Mouse (Mus musculus) embryonic facial prominence, embryonic 12.5 days (tissue): ENCODE measurements at regions not wholly inside any gene's neighbourhood (a gene's known extent, or its start where the extent isn't known, plus 50 kb on each side); places are given as distances from the start of the nearest gene placed in this dataset.
A peak's percentile ranks its signal among the peaks of the same experiment; 100 is the strongest.

Source experiments
- ATAC-seq: fragments of 200-750 bp; cut with Nextera tagmentation; 2 replicates; pipeline ENCODE4 v1.8.0; 2017; ENCODE audit not compliant: insufficient number of reproducible peaks, insufficient read depth, low FRiP score, low TSS enrichment
- H3K27ac ChIP-seq: fragments of 300-500 bp; sonication (generic); 2 replicates; pipeline ENCODE4 v1.5.1; 2016; ENCODE audit warnings: mild to moderate bottlenecking
- H3K27me3 ChIP-seq: fragments of 300-500 bp; sonication (generic); 2 replicates; pipeline ENCODE4 v1.6.1; 2016; ENCODE audit warnings: mild to moderate bottlenecking, moderate library complexity
- H3K36me3 ChIP-seq: fragments of 300-500 bp; sonication (generic); 2 replicates; pipeline ENCODE4 v1.6.1; 2016; ENCODE audit warnings: mild to moderate bottlenecking
- H3K4me1 ChIP-seq: fragments of 300-500 bp; sonication (generic); 2 replicates; pipeline ENCODE4 v1.6.1; 2016
- H3K4me2 ChIP-seq: fragments of 300-500 bp; sonication (generic); replicated peaks from 2 replicates; pipeline ENCODE4 v1.6.1; 2016; ENCODE audit warnings: mild to moderate bottlenecking, moderate library complexity
- H3K4me3 ChIP-seq: fragments of 300-500 bp; sonication (generic); 2 replicates; pipeline ENCODE4 v1.5.1; 2016; ENCODE audit warnings: mild to moderate bottlenecking
- H3K9ac ChIP-seq: fragments of 300-500 bp; sonication (generic); 2 replicates; pipeline ENCODE4 v1.6.1; 2016; ENCODE audit warnings: mild to moderate bottlenecking, moderate library complexity
- H3K9me3 ChIP-seq: fragments of 300-500 bp; sonication (generic); 2 replicates; pipeline ENCODE4 v1.6.1; 2016; ENCODE audit warnings: mild to moderate bottlenecking, moderate library complexity
- whole genome bisulfite sequencing: fragments of 180-500 bp; shearing (Covaris S2); methylation state at CpG from one replicate; pipeline ENCODE4 v1.1.7; 2016; 5-methylcytosine and 5-hydroxymethylcytosine counted together

DNA sequence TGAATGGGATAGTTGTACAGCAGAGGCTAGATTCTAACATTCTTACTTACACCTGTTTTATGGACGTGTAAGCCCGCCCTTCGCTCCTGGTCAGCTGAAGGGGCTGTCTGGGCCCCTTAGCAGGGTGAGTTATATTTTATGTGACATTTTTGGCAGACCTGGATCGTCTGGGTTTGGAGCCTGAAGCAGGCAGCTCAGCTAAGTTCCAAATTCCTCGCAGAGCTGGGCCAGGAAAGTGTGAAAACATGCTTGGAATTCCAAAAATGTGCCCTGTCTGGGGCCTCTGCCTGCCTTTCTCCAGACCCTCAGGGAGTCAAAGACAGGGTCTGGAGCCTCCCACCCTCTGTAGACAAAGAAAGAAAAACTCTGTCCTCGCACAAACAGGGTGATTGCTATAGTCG lies 51.1 kb upstream of the Hs6st1 start:
- peak; percentile 82 for ATAC-seq
- H3K4me1 ChIP-seq: peaks cover 18% of the 10 kb centered on the region
- WGBS: 6% methylated on average over 7 of the region's 7 CpGs
- peak overlapping the region; percentile 78 for H3K27ac ChIP-seq
- H3K27me3 ChIP-seq: no peaks in the 10 kb centered on the region
- H3K4me2 ChIP-seq: peak overlapping the region; percentile 12
- H3K36me3 ChIP-seq: no peaks in the 10 kb centered on the region
- no peak overlapping the region for H3K4me3 ChIP-seq
- H3K9me3 ChIP-seq: no peaks in the 10 kb centered on the region
- no peak overlapping the region for H3K9ac ChIP-seq

DNA sequence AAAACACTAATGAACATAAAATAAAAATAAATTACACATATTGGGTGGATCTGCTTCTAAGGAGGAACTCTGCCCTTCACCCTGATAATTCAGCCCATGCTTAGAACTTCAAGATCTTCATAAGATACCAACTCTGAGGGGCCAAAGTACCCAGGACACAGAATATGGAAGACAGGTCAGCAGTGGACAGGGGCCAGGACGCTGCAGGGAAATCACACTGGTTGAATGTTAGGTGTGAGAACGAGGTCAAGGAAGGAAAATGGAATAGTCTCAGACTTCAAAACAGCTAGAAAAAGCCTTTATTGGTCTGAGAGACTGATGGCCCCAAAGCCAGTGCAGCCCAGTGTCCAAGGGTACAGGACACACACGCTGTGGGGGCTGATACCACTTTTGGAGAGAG lies 50.5 kb upstream of the Hs6st1 start:
- Histone ChIP-seq H3K4me2 (peak overlapping the region; percentile 12; the same call in 1 of the 2 replicates), H3K4me1 (peaks cover 18% of the 10 kb centered on the region), H3K9ac (no peak overlapping the region), H3K27ac (peak overlapping the region; percentile 78), H3K4me3 (no peak overlapping the region), H3K36me3 (no peaks in the 10 kb centered on the region), H3K9me3 (peaks cover under 1% of the 10 kb centered on the region; the same call in 1 of the 2 replicates), H3K27me3 (no peaks in the 10 kb centered on the region)
- 49% methylated on average over 3 of the region's 3 CpGs for WGBS
- no peak for ATAC-seq
